In genomic region chr11:98297778-98298177, GRCm38 (mm10) we compare ENCODE assay signal across 12 mouse cellular contexts. TPM values are rescaled to one million over a fixed set of nuclear protein-coding genes. Genes with fewer than 3 reads are reported as not detected.
A peak's percentile ranks its signal among the peaks of the same experiment; 100 is the strongest.
DNase-seq lines count a peak whose midpoint lies in the region; ATAC-seq and TF ChIP-seq lines count a peak whose summit lies in the region.
"Had no signal": no experiment of that assay in that cellular context is flagged by ENCODE, and none has a peak within 500 bp of the region (broad histone marks: within the 10 kb centered on the region; RNA-seq: fewer than 3 reads in every experiment).

No protein-coding gene starts in this region.

- TF ChIP-seq POLR2A in thymus, adult 2 months (IDR thresholded peaks at IDR 0.05; ENCODE audit: control insufficient read depth, extremely low read depth, insufficient read depth, low read length, poor library complexity), result no peak

- peak; percentile 25 to 45 for DNase-seq in cerebellum, postnatal 14 days
- DNase-seq in kidney, adult 18-20 months, result peak; percentile 52
- peak; percentile 72 for DNase-seq in ES-E14 (ENCODE audit: low read depth, low spot score)
- no peak for DNase-seq in right cerebral cortex, adult 2 months (ENCODE audit: low spot score in 2 of 2)
- no peak for DNase-seq in thymus, adult 2 months

- no peaks in the 10 kb centered on the region for H3K9me3 ChIP-seq in kidney, embryonic 14.5 days (ENCODE audit: control insufficient read depth, low read length)
- H3K9me3 ChIP-seq in ES-E14 (ENCODE audit: control insufficient read depth, insufficient read depth, low read depth, low read length), result no peaks in the 10 kb centered on the region
- no peaks in the 10 kb centered on the region for H3K9me3 ChIP-seq in intestine, embryonic 16.5 days (ENCODE audit: control insufficient read depth, low read length)
- H3K9me3 ChIP-seq: heart, embryonic 15.5 days; limb, embryonic 10.5 days had no signal

- no peak for TF ChIP-seq CTCF in thymus, adult 2 months (IDR thresholded peaks at IDR 0.05; ENCODE audit: borderline replicate concordance, control insufficient read depth, extremely low read depth, insufficient read depth, low read length, poor library complexity)

- H3K4me1 ChIP-seq in kidney, embryonic 14.5 days (ENCODE audit: control insufficient read depth, insufficient read depth, low read length), result peaks cover 16% of the 10 kb centered on the region; the same call in 1 of the 2 replicates
- peaks cover 4 to 38% of the 10 kb centered on the region in 2 experiments for H3K4me1 ChIP-seq in ES-E14 (ENCODE audit: control insufficient read depth in 2 of 2, insufficient read depth in 2 of 2, low read length in 2 of 2, poor library complexity in 1 of 2)
- H3K4me1 ChIP-seq in intestine, embryonic 16.5 days (ENCODE audit: control insufficient read depth, insufficient read depth, low read length), result peaks cover 31% of the 10 kb centered on the region
- no peaks in the 10 kb centered on the region; the same call in 1 of the 2 replicates for H3K4me1 ChIP-seq in thymus, adult 2 months (replicated peaks; ENCODE audit: control insufficient read depth, insufficient read depth, low read length)

- H3K36me3 ChIP-seq in kidney, embryonic 14.5 days (ENCODE audit: control insufficient read depth, insufficient read depth, low read length), result no peaks in the 10 kb centered on the region
- H3K36me3 ChIP-seq in ES-E14 (ENCODE audit: control insufficient read depth, insufficient read depth, low read length, poor library complexity, severe bottlenecking), result no peaks in the 10 kb centered on the region
- H3K36me3 ChIP-seq in intestine, embryonic 16.5 days (ENCODE audit: control insufficient read depth, insufficient read depth, low read length), result no peaks in the 10 kb centered on the region
- no peaks in the 10 kb centered on the region for H3K36me3 ChIP-seq in thymus, adult 2 months (ENCODE audit: control insufficient read depth, insufficient read depth, low read length)
- H3K36me3 ChIP-seq: heart, embryonic 15.5 days; limb, embryonic 10.5 days had no signal

- 23% methylated on average over 7 of the region's 7 CpGs for WGBS in kidney, embryonic 14.5 days
- WGBS in intestine, embryonic 16.5 days, result 29% methylated on average over 7 of the region's 7 CpGs
- WGBS in thymus, adult 2 months, result 42% methylated on average over 7 of the region's 7 CpGs

- ATAC-seq in cerebellum, adult (ENCODE audit: insufficient number of reproducible peaks, low FRiP score, low TSS enrichment), result no peak
- no peak for ATAC-seq in kidney, embryonic 14.5 days (ENCODE audit: low FRiP score, low TSS enrichment)
- peak; percentile 27 for ATAC-seq in intestine, embryonic 16.5 days

- no peak overlapping the region for H3K4me3 ChIP-seq in kidney, embryonic 14.5 days (ENCODE audit: low read length)
- no peak overlapping the region; a peak in 1 of 4 replicates for H3K4me3 ChIP-seq in ES-E14 (ENCODE audit: insufficient read depth in 1 of 2, low read depth in 1 of 2, low read length in 2 of 2, poor library complexity in 1 of 2, severe bottlenecking in 1 of 2)
- H3K4me3 ChIP-seq in intestine, embryonic 16.5 days (ENCODE audit: low read length), result no peak overlapping the region
- no peak overlapping the region for H3K4me3 ChIP-seq in thymus, adult 2 months (ENCODE audit: control insufficient read depth, insufficient read depth, low read length)
- H3K4me3 ChIP-seq: heart, embryonic 15.5 days; limb, embryonic 10.5 days had no signal

- no peak overlapping the region for H3K27ac ChIP-seq in kidney, embryonic 14.5 days (ENCODE audit: low read depth, low read length)
- H3K27ac ChIP-seq in ES-E14 (ENCODE audit: insufficient read depth, low read depth, low read length, poor library complexity, severe bottlenecking), result peak overlapping the region; percentile 82; the same call in 1 of the 2 replicates
- H3K27ac ChIP-seq in intestine, embryonic 16.5 days (ENCODE audit: low read length), result no peak overlapping the region
- no peak overlapping the region for H3K27ac ChIP-seq in thymus, adult 2 months (ENCODE audit: control insufficient read depth, insufficient read depth, low read length)
- H3K27ac ChIP-seq: heart, embryonic 15.5 days; limb, embryonic 10.5 days had no signal

- in situ Hi-C loops in ES-E14 (cut with MboI; ENCODE audit: low sequenced_read_pairs in 2 of 2, unreplicated experiment in 2 of 2), result no loop called here

- no peak overlapping the region for H3K4me2 ChIP-seq in kidney, embryonic 14.5 days (replicated peaks; ENCODE audit: low read depth, low read length)
- no peak overlapping the region for H3K4me2 ChIP-seq in intestine, embryonic 16.5 days (ENCODE audit: low read depth, low read length)
- H3K4me2 ChIP-seq: heart, embryonic 15.5 days had no signal

- no peaks in the 10 kb centered on the region; the same call in 1 of the 2 replicates for H3K27me3 ChIP-seq in kidney, embryonic 14.5 days (ENCODE audit: control insufficient read depth, insufficient read depth, low read length)
- H3K27me3 ChIP-seq in intestine, embryonic 16.5 days (replicated peaks; ENCODE audit: control insufficient read depth, insufficient read depth, low read length), result peaks cover 6% of the 10 kb centered on the region; the same call in 1 of the 2 replicates
- H3K27me3 ChIP-seq in thymus, adult 2 months (ENCODE audit: control insufficient read depth, insufficient read depth, low read length), result peaks cover 17% of the 10 kb centered on the region

- no peak overlapping the region for H3K9ac ChIP-seq in kidney, embryonic 14.5 days (ENCODE audit: low read depth, low read length)
- H3K9ac ChIP-seq in ES-E14 (ENCODE audit: insufficient read depth, low read depth, low read length, poor library complexity, severe bottlenecking), result peak overlapping the region; percentile 28; the same call in 1 of the 2 replicates
- H3K9ac ChIP-seq in intestine, embryonic 16.5 days (ENCODE audit: low read depth, low read length), result no peak overlapping the region
- H3K9ac ChIP-seq: heart, embryonic 15.5 days had no signal

TF ChIP-seq in ES-E14, 5 proteins besides CTCF, POLR2A, EP300 and RAD21:
- TF ChIP-seq MAFK (IDR thresholded peaks at IDR 0.05; ENCODE audit: insufficient read depth, low read depth, low read length) (no peak), ZNF384 (IDR thresholded peaks at IDR 0.05; ENCODE audit: low read depth, low read length) (no peak), CHD2 (IDR thresholded peaks at IDR 0.05; ENCODE audit: low read depth, low read length) (no peak), ZC3H11A (IDR thresholded peaks at IDR 0.05; ENCODE audit: borderline replicate concordance, low read depth, low read length) (no peak), HCFC1 (IDR thresholded peaks at IDR 0.05; ENCODE audit: borderline replicate concordance, insufficient read depth, low read length) (no peak)
TF ChIP-seq in ES-E14: peak in this region for 0.

RNA-seq across cellular contexts. Expression of gene Neurod2, which starts 31.7 kb away (rescaled TPM):
- not detected in 2 replicates for polyA plus RNA-seq in kidney, embryonic 14.5 days (2014; fragmentation: Nextera tagmentation; extraction: Ambion mirVana)
- not detected in 2 replicates for total RNA-seq in ES-E14 (2012; rRNA removed)
- 0.05 TPM in 1 of 2 replicates, not detected in the other for polyA plus RNA-seq in intestine, embryonic 16.5 days (2015; fragmentation: Nextera tagmentation; extraction: Ambion mirVana)
- polyA plus RNA-seq in thymus, adult 2 months (2012; rRNA removed), result 0.12 and 0.22 TPM in 2 replicates
- total RNA-seq: monocyte, adult 5-6 weeks had no signal
- polyA plus RNA-seq: heart, embryonic 15.5 days; limb, embryonic 10.5 days; spleen, adult 2 months had no signal

RNA-seq across cellular contexts. Expression of gene Ppp1r1b, which starts 50.4 kb away (rescaled TPM):
- polyA plus RNA-seq in kidney, embryonic 14.5 days (2014; fragmentation: Nextera tagmentation; extraction: Ambion mirVana), result 0.87 and 1.7 TPM in 2 replicates
- 0.22 and 0.79 TPM in 2 replicates for total RNA-seq in ES-E14 (2012; rRNA removed)
- 91.7 and 92.3 TPM in 2 replicates for polyA plus RNA-seq in intestine, embryonic 16.5 days (2015; fragmentation: Nextera tagmentation; extraction: Ambion mirVana)
- polyA plus RNA-seq in thymus, adult 2 months (2012; rRNA removed), result 5.9 and 11.5 TPM in 2 replicates
- total RNA-seq: monocyte, adult 5-6 weeks had no signal

Comparison
In these comparisons a context has a peak if more than half of its experiments do, and no peak if none do; other contexts are left out.
1. DNase-seq: peak in cerebellum, postnatal 14 days (2 of 2), kidney, adult 18-20 months (single experiment) and ES-E14 (single experiment); none in right cerebral cortex, adult 2 months (0 of 2) and thymus, adult 2 months (single experiment).